Mouse (Mus musculus): ENCODE measurements around the gene Mmp2. TPM values are rescaled to one million over a fixed set of nuclear protein-coding genes. Genes with fewer than 3 reads are reported as not detected.

Gene Mmp2
- total RNA-seq, 1 experiment from 2014 or later, result 50.8 TPM

DNA sequence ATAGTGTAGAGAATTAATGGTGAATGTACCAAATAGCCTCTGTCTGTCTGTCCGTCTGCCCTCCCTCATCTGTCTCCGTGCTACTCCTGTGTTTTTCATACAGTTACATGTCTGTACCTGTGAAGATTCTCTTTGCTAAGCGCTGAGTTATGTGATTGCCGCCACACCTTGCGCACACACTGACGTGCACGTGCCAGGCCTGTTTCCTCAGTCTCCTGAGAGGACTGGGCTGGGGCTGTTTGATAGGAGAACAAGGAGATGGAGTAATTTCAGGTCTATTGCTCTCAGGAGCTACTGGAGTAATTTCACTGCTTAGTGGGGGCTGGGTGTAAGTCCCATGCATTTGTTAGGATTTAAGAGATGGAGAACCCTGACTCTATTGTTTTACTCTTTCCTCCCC, 68.0 kb downstream of the Mmp2 start:
- no peak for DNase-seq

DNA sequence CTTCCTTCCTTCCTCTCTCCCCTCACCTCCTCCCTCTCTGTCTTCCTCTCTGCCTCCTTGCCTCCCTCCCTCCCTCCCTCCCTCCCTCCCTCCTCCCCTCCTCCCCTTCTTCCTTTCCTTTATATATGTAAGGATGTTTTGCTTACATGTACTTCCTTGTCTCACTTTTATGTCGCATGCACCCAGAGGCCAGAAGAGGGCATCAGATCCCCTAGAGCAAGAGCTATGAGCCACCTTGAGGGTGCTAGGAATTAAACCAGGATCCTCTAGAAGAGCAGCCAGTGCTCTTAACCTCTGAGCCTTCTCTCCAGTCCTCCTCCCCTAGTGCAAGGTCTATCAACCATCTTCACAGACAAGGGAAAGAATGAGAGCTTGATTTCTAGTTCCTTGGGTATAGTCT, 69.0 kb downstream of the Mmp2 start:
- DNase-seq, result no peak

DNA sequence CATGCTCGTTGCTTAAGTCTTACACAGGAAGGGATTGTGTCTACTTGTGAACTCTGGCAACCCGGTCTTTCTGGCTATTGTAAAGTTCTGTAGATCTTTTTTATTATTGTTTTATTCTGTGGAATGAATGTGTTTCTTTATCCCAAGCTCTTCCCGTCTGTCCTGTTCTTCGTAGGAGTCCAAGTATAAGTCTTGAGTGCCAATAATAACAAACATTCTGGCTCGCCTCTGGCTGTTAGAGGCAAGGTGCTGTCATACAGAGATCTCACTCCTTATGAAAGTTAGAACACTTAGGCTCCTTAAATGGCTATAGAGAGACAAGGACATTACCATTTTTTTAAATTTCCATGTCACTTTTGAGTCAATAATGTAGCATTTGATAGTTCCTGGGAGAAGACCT, 69.5 kb downstream of the Mmp2 start:
- DNase-seq, result no peak

DNA sequence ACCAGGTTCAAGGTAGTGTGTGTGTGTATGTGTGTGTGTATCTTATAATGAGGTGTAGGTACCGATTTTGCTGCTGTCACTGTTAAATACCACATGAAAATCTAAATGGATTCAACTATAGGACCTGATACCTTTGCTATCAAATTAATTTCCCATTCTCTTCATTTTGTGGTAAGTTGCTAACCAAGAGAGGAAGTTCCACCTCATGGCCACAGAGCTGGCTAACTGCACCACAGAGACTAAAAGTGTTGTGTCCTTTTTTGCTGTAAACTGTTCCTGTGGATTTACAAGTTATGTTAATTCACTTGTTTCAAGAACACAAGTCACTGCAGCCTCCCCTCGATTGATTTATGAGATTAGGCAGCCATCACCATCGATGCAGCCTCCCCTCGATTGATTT, 70.7 kb downstream of the Mmp2 start:
- no peak for DNase-seq

DNA sequence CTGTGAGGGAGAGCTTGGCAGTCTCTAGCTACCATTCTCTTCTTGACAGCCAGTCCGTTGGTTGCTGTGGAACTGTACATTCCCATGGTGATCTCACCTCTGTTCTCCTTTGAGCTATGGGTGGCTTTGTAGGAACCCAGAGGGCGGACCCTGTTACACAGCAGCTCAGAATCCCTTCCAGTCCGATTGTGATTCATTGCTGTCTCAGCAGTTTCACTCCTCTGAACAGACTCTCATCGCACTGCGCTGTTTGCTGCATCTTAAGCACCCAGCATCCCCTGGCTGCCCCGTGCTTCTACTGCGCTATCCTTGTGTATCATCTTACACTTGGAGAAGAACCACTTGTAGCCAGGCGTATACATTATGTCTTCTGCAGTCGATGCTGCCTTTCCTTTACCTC, 72.5 kb downstream of the Mmp2 start:
- DNase-seq, result no peak

DNA sequence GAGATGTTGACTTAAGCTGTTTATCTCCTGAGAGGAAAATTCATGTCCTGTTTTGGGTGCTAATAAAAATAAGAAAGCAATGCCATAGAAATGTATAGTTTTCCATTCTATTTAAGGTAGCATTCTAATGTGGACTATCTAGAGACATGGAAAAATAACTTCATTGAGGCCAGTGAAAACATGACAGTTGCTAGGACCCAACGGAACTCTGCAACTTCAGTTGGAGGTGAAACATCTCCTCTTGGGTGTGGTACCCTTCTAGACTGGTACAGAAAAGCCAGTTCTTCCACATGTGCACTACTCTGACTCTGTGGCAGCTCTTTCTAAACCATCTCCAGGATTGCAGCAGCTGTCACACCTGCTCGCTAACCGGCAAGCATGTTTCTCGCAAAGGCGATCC, 74.0 kb downstream of the Mmp2 start, which contains the start of gene Capns2:
Capns2 (plus strand) TSS at position 301 of the 400 bp plus-strand sequence.
- DNase-seq, result no peak

DNA sequence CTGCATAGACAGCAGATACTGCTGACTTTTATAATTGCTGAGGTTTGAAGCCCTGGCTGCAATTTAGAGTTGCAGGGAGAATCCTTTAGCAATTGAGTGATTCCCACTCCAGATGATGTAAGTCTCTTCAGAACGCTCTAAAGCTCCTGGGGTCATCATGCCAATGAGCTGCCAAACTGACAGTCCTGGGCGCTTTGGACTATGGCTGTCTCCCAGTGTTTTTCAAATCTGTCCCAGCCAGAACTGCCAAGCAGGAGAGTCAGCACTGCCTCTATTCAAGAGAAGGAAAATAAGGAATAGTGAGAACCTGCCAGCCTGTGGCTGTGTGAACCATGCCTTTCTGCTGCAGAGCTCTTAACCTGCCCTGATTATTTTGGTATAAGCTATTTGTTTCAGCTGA, 75.9 kb downstream of the Mmp2 start:
- no peak for DNase-seq

Other genes starting within 250 kb of the Mmp2 start
- gene Irx6, start 153.0 kb upstream of the Mmp2 start, total RNA-seq (2021), result not detected in 2 replicates
- gene Lpcat2, start 28.0 kb downstream of the Mmp2 start, total RNA-seq (2021), result 2.8 TPM in 2 replicates
- gene Capns2, start 74.1 kb downstream of the Mmp2 start, total RNA-seq (2021), result 0.64 TPM in 1 of 2 replicates, not detected in the other
- 11.6 and 33.7 TPM in 2 replicates for gene Slc6a2, start 132.8 kb downstream of the Mmp2 start, total RNA-seq (2021)
- gene Ces1a, start 220.9 kb downstream of the Mmp2 start, total RNA-seq (2021), result not detected in 2 replicates